Mouse (Mus musculus) heart, embryonic 11.5 days (tissue): ENCODE results near the gene B230118H07Rik. TPM values are rescaled to one million over a fixed set of nuclear protein-coding genes. Genes with fewer than 3 reads are reported as not detected.

ENCODE experiments used
- ATAC-seq: fragments of 200-750 bp; cut with Nextera tagmentation; replicated peaks from 2 replicates; pipeline ENCODE4 v1.8.0; 2017; ENCODE audit warnings: moderate library complexity; ENCODE audit not compliant: insufficient number of reproducible peaks, low FRiP score, low TSS enrichment
- H3K27ac ChIP-seq: fragments of 300-500 bp; sonication (generic); 2 replicates; pipeline ENCODE4 v1.5.1; 2014; ENCODE audit warnings: mild to moderate bottlenecking, low read depth, low read length
- H3K27me3 ChIP-seq: fragments of 300-500 bp; sonication (generic); 2 replicates; pipeline ENCODE4 v1.6.1; 2014; ENCODE audit warnings: mild to moderate bottlenecking, low read length, mixed read lengths; ENCODE audit not compliant: control insufficient read depth, insufficient read depth
- H3K36me3 ChIP-seq: fragments of 300-500 bp; sonication (generic); 2 replicates; pipeline ENCODE4 v1.6.1; 2014; ENCODE audit warnings: mild to moderate bottlenecking, low read length, moderate library complexity, mixed read lengths; ENCODE audit not compliant: control insufficient read depth, insufficient read depth
- H3K4me1 ChIP-seq: fragments of 300-500 bp; sonication (generic); 2 replicates; pipeline ENCODE4 v1.6.1; 2014; ENCODE audit warnings: low read length; ENCODE audit not compliant: control insufficient read depth, insufficient read depth
- H3K4me2 ChIP-seq: fragments of 300-500 bp; sonication (generic); 2 replicates; pipeline ENCODE4 v1.6.1; 2014; ENCODE audit warnings: mild to moderate bottlenecking, moderate library complexity
- H3K4me3 ChIP-seq: fragments of 300-500 bp; sonication (generic); 2 replicates; pipeline ENCODE4 v1.5.1; 2014; ENCODE audit warnings: low read depth, low read length
- H3K9ac ChIP-seq: fragments of 300-500 bp; sonication (generic); 2 replicates; pipeline ENCODE4 v1.6.1; 2014; ENCODE audit warnings: mild to moderate bottlenecking, low read depth, low read length, moderate library complexity
- H3K9me3 ChIP-seq: fragments of 300-500 bp; sonication (generic); replicated peaks from 2 replicates; pipeline ENCODE4 v1.6.1; 2016; ENCODE audit warnings: low read length; ENCODE audit not compliant: control insufficient read depth
- WGBS: fragments of 180-500 bp; shearing (Covaris S2); extraction: QIAGEN DNeasy Blood & Tissue Kit; methylation state at CpG from one replicate; pipeline ENCODE4 v1.1.7; 2014; ENCODE audit not compliant: insufficient replicate concordance; 5-methylcytosine and 5-hydroxymethylcytosine counted together
- polyA plus RNA-seq: library from polyadenylated mRNA; unstranded; fragments of >200 nt; fragmentation: Nextera tagmentation; extraction: Ambion mirVana; gene quantifications from 2 replicates; pipeline ENCODE4 v1.2.1, GENCODE M21; 2014

Gene B230118H07Rik
- polyA plus RNA-seq, 1 experiment from 2014 or later = 47.2 TPM

DNA sequence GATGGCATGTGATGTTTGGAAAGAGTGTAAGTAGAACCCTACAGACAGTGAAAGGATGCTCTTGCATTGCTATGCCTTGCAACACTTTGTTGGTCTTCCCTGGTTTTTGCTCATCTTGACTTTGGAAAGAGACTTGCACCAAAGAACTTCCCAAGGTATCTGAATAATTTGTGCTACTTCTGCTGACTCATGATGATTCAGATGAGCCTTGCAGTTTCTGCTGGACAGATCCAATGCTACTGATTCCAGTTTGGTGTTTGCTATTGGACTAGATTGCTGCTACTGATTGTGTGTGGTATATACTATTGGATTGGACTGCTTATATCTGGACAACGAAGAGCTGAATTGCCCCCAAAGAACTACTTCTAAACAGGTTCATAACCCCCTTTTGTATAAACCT lies 46.2 kb downstream of the B230118H07Rik start:
- WGBS = 85% methylated on average over 1 of the region's 1 CpGs

DNA sequence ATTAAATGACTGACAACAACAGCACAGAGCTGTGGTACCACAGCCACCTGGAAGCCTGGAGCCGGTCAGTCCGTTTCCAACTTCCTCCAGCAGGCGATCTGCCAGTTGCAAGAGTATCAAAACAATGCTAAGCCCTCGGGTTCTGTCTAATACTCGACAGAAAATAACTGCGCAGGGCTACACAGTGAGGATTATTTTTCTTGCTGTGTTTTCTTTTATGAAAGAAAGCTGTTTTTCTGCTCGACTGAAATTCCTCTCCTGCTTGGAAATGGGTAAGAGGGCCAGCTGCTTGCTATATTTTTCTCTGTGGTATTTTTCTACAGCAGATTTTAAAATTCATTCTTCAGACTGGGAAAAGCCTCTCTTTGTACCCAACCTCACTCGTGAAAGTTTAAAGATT lies 48.6 kb downstream of the B230118H07Rik start:
- 53% methylated on average over 8 of the region's 8 CpGs for WGBS
- H3K27ac ChIP-seq = no peak overlapping the region
- no peaks in the 10 kb centered on the region for H3K9me3 ChIP-seq
- ATAC-seq = no peak
- no peaks in the 10 kb centered on the region for H3K27me3 ChIP-seq
- H3K9ac ChIP-seq = no peak overlapping the region
- H3K4me1 ChIP-seq = no peaks in the 10 kb centered on the region
- no peak overlapping the region for H3K4me3 ChIP-seq
- H3K36me3 ChIP-seq = no peaks in the 10 kb centered on the region
- no peak overlapping the region for H3K4me2 ChIP-seq

More for the DNA sequence above, 46.2 kb downstream of the B230118H07Rik start:
- Histone ChIP-seq H3K27me3 (no peaks in the 10 kb centered on the region), H3K27ac (no peak overlapping the region), H3K36me3 (no peaks in the 10 kb centered on the region), H3K4me3 (no peak overlapping the region), H3K9me3 (no peaks in the 10 kb centered on the region), H3K4me2 (no peak overlapping the region), H3K9ac (no peak overlapping the region), H3K4me1 (no peaks in the 10 kb centered on the region)
- ATAC-seq = no peak

GRCm38 (mm10) chr2:101598190-101599181 lies 50.8 kb downstream of the B230118H07Rik start:
- no peak overlapping the region for H3K4me2 ChIP-seq

DNA sequence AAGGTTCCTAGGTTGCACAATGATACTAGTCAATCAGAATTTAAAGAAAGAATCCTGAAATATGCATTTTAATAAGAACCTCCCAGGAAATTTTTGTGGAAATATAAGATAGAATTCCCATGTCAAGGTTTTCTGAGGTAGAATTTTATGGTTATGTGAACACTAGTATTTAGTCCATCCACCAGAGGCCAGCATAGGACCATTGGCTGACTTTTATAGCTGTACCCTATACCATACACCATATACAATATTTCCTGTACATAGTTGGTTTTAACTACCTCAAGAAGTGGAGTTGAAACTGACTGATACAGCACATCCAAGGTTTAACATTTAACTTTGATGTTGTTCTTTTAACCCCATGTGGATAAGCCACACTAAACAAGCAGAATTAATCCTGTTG lies 52.1 kb downstream of the B230118H07Rik start:
- Histone ChIP-seq H3K27me3 (no peaks in the 10 kb centered on the region), H3K4me1 (no peaks in the 10 kb centered on the region), H3K4me3 (no peak overlapping the region), H3K36me3 (no peaks in the 10 kb centered on the region), H3K9me3 (no peaks in the 10 kb centered on the region), H3K27ac (no peak overlapping the region), H3K4me2 (no peak overlapping the region), H3K9ac (no peak overlapping the region)
- no peak for ATAC-seq

More at GRCm38 (mm10) chr2:101598190-101599181, 50.8 kb downstream of the B230118H07Rik start:
- Histone ChIP-seq H3K9me3 (no peaks in the 10 kb centered on the region), H3K4me3 (no peak overlapping the region), H3K4me1 (no peaks in the 10 kb centered on the region), H3K36me3 (no peaks in the 10 kb centered on the region), H3K27ac (no peak overlapping the region), H3K9ac (no peak overlapping the region), H3K27me3 (no peaks in the 10 kb centered on the region)
- no peak for ATAC-seq
- WGBS = 78% methylated on average over 13 of the region's 13 CpGs

- Histone ChIP-seq H3K4me1 (no peaks in the 10 kb centered on the region), H3K4me2 (no peak overlapping the region), H3K9me3 (no peaks in the 10 kb centered on the region), H3K36me3 (no peaks in the 10 kb centered on the region), H3K27ac (no peak overlapping the region), H3K9ac (no peak overlapping the region), H3K27me3 (no peaks in the 10 kb centered on the region), H3K4me3 (no peak overlapping the region)
- no peak for ATAC-seq
- 86% methylated on average over 5 of the region's 5 CpGs for WGBS
Measured at GRCm38 (mm10) chr2:101594681-101595080, 54.7 kb downstream of the B230118H07Rik start.

- no peaks in the 10 kb centered on the region for H3K9me3 ChIP-seq
- no peaks in the 10 kb centered on the region for H3K4me1 ChIP-seq
- no peak overlapping the region for H3K9ac ChIP-seq
- H3K36me3 ChIP-seq = no peaks in the 10 kb centered on the region
- no peak overlapping the region for H3K4me2 ChIP-seq
- H3K4me3 ChIP-seq = no peak overlapping the region
- no peak for ATAC-seq
- no peak overlapping the region for H3K27ac ChIP-seq
- H3K27me3 ChIP-seq = no peaks in the 10 kb centered on the region
- 80% methylated on average over 8 of the region's 8 CpGs for WGBS
Measured at GRCm38 (mm10) chr2:101592886-101593285, 56.4 kb downstream of the B230118H07Rik start.

- WGBS = 46% methylated on average over 10 of the region's 10 CpGs
- no peak overlapping the region for H3K4me2 ChIP-seq
- ATAC-seq = no peak
- no peaks in the 10 kb centered on the region for H3K9me3 ChIP-seq
- no peaks in the 10 kb centered on the region for H3K36me3 ChIP-seq
- no peak overlapping the region for H3K9ac ChIP-seq
- H3K27ac ChIP-seq = no peak overlapping the region
- no peaks in the 10 kb centered on the region for H3K4me1 ChIP-seq
- H3K27me3 ChIP-seq = no peaks in the 10 kb centered on the region
- H3K4me3 ChIP-seq = no peak overlapping the region
Measured at GRCm38 (mm10) chr2:101592023-101592841, 57.1 kb downstream of the B230118H07Rik start.

GRCm38 (mm10) chr2:101591356-101591755 lies 58.0 kb downstream of the B230118H07Rik start:
- Histone ChIP-seq H3K9me3 (no peaks in the 10 kb centered on the region), H3K9ac (no peak overlapping the region), H3K4me2 (no peak overlapping the region), H3K4me3 (no peak overlapping the region), H3K27ac (no peak overlapping the region), H3K27me3 (no peaks in the 10 kb centered on the region), H3K4me1 (no peaks in the 10 kb centered on the region), H3K36me3 (no peaks in the 10 kb centered on the region)
- 52% methylated on average over 8 of the region's 8 CpGs for WGBS
- ATAC-seq = no peak
